Mouse (Mus musculus) layer of hippocampus, adult 2 months (tissue): ENCODE results near the gene Stard10. TPM values are rescaled to one million over a fixed set of nuclear protein-coding genes. Genes with fewer than 3 reads are reported as not detected.

Experiments
- DNase-seq, 2 experiments: peaks; one replicate each; pipeline ENCODE4 v3.0.0; 2022; ENCODE audit warnings: low spot score in 2 of 2
- H3K27ac ChIP-seq: fragments of 200-600 bp; 2 replicates; pipeline ENCODE4 v1.8.1; 2022
- H3K4me3 ChIP-seq: fragments of 200-600 bp; 2 replicates; pipeline ENCODE4 v1.8.1; 2022; ENCODE audit warnings: mild to moderate bottlenecking
- CTCF ChIP-seq: fragments of 200-600 bp; conservative IDR thresholded peaks from 2 replicates; pipeline ENCODE4 v1.8.1; 2022; ENCODE audit warnings: antibody characterized with exemption, mild to moderate bottlenecking, moderate library complexity
- total RNA-seq, 2 experiments: library from RNA; stranded (reverse); gene quantifications; 2 replicates each; pipeline ENCODE4 v1.2.3; 2021

Stard10 gene
- total RNA-seq, 2 experiments from 2014 or later: 23.6 to 24.6 TPM

DNA sequence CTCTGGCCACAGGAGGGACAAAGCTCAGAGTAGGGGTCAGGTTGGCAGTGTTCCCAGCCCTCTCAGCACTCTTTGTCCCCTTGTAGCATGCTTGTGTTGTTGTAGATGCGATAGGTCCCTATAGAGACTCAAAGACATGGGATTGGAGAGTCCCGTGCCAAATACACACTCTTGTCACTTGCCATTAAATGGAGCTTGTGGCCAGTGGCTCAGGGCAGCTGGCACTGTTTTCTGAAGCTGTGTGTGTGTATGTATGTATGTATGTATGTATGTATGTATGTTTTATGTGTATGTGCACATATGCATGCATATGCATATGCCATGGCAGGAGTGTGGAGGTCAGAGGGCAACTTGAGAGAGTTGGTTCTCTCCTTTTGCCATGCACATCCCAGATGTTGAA, 10.9 kb downstream of the Stard10 start:
- H3K4me3 ChIP-seq: no peak overlapping the region
- no peak overlapping the region for H3K27ac ChIP-seq
- no peak for TF ChIP-seq CTCF
- no peak for DNase-seq

DNA sequence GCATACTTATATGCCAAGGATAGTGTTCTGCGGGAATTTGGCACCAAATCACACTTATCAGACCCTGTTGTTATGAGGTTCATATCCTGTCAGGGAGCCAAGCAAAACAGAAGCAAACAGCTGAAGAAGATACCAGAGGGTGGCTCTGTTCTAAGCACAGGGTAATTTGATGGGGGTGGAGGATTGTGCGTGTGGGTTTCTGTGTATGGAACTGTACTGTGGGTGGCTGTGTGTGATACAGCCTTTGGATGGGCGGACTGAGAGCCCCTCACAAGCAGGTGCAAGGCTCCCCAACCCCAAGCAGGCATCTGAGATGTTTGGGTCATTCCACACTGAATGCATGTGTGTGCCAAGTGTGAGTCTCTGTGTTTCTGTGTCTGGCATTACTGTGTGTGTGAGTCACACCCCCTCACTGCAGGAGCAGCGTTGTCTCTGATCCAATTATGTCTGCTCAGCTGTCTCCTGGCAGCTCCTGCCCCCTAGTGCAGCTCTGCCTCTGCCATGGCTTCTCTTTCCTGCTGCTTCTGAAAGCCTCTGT, 11.8 kb downstream of the Stard10 start:
- peak; percentile 67 to 80 for DNase-seq
- peak; percentile 55 for TF ChIP-seq CTCF

DNA sequence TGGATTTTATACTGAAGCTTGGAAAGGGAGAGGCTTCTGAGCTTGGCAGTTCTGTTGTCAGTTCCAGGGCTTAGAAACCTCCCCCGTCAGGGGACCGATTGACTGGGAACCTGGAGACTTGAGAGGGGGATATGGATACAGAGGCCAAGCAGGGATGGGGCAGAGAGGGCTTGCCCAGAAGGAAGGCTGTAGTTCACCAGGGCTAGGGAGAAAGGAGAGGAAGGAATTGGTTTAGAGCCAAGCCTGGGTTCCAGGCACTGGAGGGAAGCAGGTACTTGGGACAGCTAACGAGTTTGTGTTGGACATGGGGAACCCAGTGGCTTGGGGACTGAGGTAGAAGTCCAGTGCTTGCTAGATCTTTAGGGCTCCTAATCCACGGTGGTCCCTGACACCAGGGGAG, 12.7 kb downstream of the Stard10 start:
- Histone ChIP-seq H3K27ac (peak overlapping the region; percentile 73), H3K4me3 (no peak overlapping the region)
- DNase-seq: no peak
- TF ChIP-seq CTCF: no peak

More for the DNA sequence above, 11.8 kb downstream of the Stard10 start:
- Histone ChIP-seq H3K27ac (peak overlapping the region; percentile 73), H3K4me3 (no peak overlapping the region; the same call in 1 of the 2 replicates)

DNA sequence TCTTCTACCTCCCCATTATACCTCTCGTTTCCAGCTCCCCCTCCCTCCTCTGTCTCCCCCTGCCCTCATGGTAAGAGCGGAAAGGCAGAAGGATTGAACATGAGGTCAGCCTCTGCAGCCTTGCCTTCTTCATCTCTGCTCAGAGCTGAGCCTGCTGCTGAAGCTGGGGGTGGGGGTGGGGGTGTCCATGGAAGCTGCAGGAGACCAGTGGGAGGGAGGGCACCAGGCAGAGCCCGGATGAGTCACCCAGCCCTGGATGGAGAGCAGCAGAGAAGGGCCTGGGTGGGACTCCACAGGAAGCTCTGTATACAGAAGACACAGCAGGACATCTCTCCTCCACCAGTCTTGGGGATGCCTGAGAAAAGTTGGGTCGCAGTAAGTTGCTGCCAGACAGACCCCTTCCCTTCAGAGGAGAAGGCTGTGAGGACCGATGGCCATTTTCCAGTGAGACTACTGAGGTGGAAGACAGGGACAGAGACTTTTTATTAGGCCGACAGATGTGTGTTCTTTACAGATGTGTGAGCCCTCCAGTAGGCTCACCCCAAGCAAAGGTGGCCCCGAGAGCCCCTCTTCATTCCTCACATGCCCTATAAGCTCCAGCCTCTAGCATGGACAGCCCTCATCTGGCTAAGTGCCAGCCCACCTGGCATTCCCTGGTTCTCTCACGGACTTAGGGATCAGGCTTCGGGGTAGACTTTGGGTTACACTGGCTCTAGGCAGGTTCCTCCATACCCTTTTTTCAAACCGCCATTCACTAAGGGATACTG, 13.4 kb downstream of the Stard10 start:
- no peak overlapping the region for H3K4me3 ChIP-seq
- no peak for TF ChIP-seq CTCF
- peak overlapping the region; percentile 73; the same call in 1 of the 2 replicates for H3K27ac ChIP-seq
- DNase-seq: no peak

DNA sequence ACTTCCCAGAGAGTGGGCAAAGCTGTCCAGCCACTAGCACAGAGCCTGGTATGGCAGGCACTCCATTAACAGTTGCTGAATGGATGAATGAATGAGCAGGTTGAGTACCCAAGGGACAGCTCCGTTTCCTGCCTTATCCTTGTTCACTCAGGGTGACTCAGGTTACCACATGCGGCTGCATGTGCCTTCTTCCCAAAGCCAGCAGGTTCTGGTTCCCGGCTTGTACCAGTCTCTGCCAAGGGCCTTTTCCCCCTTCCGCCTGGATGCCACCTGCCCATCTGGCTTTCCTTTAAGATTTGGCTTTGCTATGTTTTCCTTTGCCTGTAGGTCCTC, 13.9 kb downstream of the Stard10 start:
- H3K27ac ChIP-seq: no peak overlapping the region
- no peak for DNase-seq
- no peak for TF ChIP-seq CTCF
- no peak overlapping the region for H3K4me3 ChIP-seq

DNA sequence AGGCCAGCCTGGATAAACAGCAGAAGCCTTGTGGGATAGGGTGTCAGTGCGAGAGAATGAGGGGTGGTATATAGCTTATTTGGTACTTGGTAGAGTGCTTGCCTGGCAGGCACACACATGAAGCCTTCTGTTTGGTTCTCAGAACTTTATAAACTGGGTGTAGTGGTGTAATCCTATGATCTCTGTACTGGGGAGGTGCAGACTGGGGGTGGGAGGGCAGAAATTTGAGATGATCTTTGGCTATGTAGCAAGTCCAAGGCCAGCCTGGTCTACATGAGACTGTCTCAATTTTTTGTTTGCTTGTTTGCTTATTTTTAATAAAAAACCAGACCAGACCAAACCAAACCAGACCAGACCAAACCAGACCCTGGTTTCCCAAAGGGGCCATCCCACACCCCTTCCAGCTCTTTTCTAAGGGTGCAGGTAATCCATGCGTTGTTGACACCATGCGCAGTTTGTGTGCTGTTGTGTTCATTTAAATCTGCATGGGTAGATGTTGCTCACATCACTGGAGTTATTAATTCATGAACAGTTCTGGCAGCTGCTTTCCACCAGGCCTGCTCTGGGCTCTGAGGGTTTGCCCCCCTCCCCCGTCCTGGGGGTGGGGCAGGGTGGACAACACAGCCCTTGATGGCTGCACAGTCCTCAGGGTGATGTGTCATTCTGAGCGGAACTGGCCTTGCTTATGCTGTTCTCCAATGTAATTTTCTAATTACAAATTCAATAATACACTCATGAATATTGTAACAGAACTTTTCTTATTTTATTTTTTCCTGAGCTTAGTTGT, 15.4 kb downstream of the Stard10 start:
- Histone ChIP-seq H3K4me3 (no peak overlapping the region), H3K27ac (no peak overlapping the region)
- TF ChIP-seq CTCF: no peak
- DNase-seq: no peak

DNA sequence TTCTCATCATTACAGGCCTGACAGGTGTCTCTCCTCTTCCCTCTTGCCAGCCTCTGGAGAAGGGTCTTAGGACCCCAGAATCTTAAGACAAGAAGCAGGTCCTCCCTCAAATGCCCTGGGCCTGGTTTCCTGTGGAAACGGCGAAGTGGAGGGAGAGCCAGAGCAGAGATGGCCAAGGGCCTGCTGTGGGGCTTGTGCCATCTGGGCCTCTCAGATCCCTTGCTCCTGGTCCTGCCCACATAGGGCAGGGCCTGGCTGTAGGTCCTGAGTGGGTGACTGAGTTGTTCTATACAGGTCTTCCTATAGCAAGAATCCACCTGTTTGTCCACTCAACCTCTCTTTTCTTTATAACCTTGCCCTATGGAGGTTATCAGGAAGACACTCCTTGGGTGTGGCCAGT, 18.3 kb downstream of the Stard10 start:
- no peak for TF ChIP-seq CTCF
- no peak for DNase-seq
- Histone ChIP-seq H3K27ac (no peak overlapping the region), H3K4me3 (no peak overlapping the region)

DNA sequence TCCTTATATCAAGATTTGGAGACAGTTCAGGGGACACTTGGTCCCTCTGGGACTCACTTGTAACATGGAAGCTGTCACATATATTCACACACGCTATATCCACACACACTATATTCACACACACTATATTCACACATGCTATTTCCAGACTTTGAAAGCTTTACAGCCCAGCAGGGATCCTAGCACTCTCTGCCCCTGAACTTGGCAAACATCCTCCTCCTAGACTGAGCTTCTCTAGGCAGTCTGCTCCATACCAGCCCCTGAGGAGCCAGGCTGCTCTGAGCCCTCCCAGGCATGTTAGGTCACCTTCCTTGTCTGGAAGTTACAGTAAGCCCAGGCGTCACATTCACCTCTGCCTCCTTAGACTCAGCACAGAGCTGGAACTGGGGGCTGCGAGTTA, 19.8 kb downstream of the Stard10 start:
- H3K27ac ChIP-seq: no peak overlapping the region
- no peak for DNase-seq
- no peak for TF ChIP-seq CTCF
- H3K4me3 ChIP-seq: no peak overlapping the region

DNA sequence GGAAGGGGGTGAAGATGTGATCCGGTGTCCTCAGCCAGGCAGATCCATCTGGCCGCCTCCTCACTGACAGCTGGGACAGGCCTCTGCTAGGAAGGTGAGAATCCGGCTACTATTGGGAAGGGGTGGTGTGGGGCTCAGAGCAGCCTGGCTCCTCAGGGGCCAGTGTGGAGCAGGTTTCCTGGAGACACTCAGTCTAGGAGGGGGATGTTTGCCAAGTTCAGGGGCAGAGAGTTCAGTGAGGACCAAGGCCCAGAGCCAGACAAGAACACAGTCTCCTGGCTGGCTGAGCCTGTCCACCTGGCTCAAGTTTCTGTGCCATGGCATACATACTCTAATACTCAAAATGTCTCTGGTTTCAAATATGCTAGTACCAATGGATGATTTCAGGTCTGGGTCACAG, 20.5 kb downstream of the Stard10 start:
- H3K27ac ChIP-seq: no peak overlapping the region
- no peak for TF ChIP-seq CTCF
- H3K4me3 ChIP-seq: no peak overlapping the region
- DNase-seq: no peak

DNA sequence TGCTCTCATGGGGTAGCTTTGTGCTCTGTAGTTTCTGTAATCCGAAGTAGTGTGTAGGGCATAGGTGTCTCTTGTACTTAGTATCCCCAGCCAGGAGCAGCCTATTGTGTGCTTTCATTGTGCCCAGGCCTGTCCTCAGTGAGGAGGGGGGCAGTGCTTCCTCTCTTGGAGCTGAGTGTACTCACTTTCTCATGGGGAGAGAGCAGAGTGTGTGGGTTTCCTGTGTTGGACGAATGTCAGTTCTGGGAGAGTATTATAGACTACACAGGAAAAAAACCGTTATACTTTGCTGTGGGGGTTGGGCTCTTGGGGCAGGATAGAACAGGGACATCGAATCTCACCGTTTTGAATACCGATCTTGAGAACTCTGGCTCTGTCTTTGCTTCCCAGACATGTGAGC, 24.5 kb downstream of the Stard10 start:
- DNase-seq: no peak
- TF ChIP-seq CTCF: no peak
- no peak overlapping the region for H3K27ac ChIP-seq
- no peak overlapping the region for H3K4me3 ChIP-seq

DNA sequence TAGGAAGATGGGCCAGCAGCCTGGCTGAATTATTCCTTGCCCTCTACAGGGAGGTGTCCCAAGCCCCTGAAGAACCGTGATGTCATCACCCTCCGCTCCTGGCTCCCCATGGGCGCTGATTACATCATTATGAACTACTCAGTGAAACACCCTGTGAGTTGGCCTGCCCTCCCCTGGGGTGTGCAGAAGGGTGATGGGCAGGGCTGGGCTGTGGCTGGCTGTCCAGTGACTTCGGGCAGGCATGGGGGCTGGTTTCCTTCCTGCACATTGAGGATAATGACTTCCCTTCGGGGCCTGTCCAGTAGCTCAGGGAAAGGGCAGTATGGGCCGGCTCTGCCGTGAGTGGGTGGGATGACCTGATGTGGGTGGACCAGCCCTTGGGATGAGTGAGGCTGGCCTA, 26.2 kb downstream of the Stard10 start:
- no peak for DNase-seq
- H3K27ac ChIP-seq: no peak overlapping the region
- TF ChIP-seq CTCF: no peak
- H3K4me3 ChIP-seq: no peak overlapping the region

DNA sequence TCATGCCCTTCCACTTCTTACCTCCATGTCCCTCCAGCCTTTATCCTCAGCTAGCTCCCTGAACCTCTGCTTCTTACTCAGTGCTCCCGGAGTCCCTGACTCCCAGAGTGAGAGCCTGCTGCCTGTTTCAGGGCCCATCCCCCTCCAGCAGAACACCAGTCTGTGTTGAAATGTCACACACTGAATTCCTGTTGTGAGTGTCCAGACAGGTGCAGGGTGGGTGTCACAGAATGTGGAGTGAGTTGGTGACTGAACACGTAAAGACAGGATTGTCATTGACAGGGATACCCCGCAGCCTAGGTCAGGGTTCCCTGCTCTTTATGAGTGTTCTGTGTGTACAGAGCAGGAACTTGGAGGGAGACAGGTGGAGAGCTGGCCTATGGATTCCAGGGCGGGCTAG, 28.0 kb downstream of the Stard10 start:
- Histone ChIP-seq H3K27ac (no peak overlapping the region), H3K4me3 (no peak overlapping the region)
- no peak for DNase-seq
- no peak for TF ChIP-seq CTCF

DNA sequence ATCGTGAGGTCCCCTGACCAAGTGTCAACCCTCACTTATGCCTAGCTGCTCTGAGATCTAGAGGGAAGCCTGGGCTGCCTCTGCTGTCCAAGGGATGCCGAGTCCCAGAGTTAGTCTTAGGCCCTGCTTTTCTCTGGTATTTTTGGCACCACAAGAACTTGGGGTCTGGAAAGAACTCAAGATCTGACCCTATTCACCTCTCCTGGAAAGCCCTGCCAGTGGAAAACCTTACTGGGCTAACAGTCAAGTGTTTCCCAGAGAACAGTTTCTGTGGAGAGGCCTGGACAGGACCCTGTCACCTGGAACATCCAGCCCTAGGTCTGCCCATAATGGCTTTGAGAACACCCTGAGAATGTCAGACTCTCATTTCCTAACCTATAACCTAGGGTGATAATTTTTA, 30.1 kb downstream of the Stard10 start:
- H3K27ac ChIP-seq: peak overlapping the region; percentile 82; the same call in 1 of the 2 replicates
- DNase-seq: no peak
- no peak for TF ChIP-seq CTCF
- no peak overlapping the region for H3K4me3 ChIP-seq
